Mouse (Mus musculus): ENCODE results near the gene Pygb. TPM values are rescaled to one million over a fixed set of nuclear protein-coding genes. Genes with fewer than 3 reads are reported as not detected.

Pygb gene
- polyA plus RNA-seq, 1 experiment from 2014 or later, result 62.4 TPM

- Histone ChIP-seq H3K27ac (replicated peaks; ENCODE audit: low read depth, low read length) (peak overlapping the region; percentile 86), H3K4me2 (ENCODE audit: low read depth, low read length) (no peak overlapping the region), H3K9ac (ENCODE audit: low read depth, low read length) (no peak overlapping the region), H3K36me3 (ENCODE audit: control insufficient read depth, insufficient read depth, low read length) (peaks cover 21% of the 10 kb centered on the region), H3K27me3 (replicated peaks; ENCODE audit: control insufficient read depth, insufficient read depth, low read length) (no peaks in the 10 kb centered on the region), H3K4me1 (ENCODE audit: control insufficient read depth, insufficient read depth, low read length) (peaks cover 27% of the 10 kb centered on the region), H3K4me3 (ENCODE audit: low read depth, low read length) (no peak overlapping the region), H3K9me3 (ENCODE audit: control insufficient read depth, low read length) (no peaks in the 10 kb centered on the region)
- ATAC-seq (ENCODE audit: low read depth) (no peak), DNase-seq (ENCODE audit: low spot score) (peak; percentile 47)
- 73% methylated on average over 10 of the region's 10 CpGs for WGBS
These were observed 13.9 kb upstream of the Pygb start for GRCm38 (mm10) chr2:150772466-150773119.

DNA sequence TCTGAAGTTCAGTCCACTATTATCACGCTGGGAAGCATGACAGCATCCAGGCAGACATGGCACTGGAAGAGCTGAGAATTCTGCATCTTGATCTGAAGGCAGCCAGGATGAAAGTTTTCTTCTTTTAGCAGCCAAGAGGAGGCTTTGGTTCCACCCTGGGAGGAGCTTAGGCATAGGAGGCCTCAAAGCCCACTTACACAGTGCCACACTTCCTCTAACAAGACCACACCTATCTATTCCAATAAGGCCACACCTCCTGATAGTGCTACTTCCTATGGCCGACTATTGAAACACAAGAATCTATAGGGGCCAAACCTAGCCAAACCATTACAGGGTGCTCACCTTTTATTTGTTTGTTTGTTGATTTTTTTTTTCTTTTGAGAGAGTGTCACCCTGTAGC is 3.7 kb upstream of the Pygb start:
- no peaks in the 10 kb centered on the region for H3K36me3 ChIP-seq (ENCODE audit: control insufficient read depth, insufficient read depth, low read length)
- no peaks in the 10 kb centered on the region for H3K9me3 ChIP-seq (ENCODE audit: control insufficient read depth, low read length)
- H3K27me3 ChIP-seq (replicated peaks; ENCODE audit: control insufficient read depth, insufficient read depth, low read length), result no peaks in the 10 kb centered on the region
- no peak overlapping the region for H3K4me2 ChIP-seq (ENCODE audit: low read depth, low read length)
- H3K27ac ChIP-seq (replicated peaks; ENCODE audit: low read depth, low read length), result no peak overlapping the region
- ATAC-seq (ENCODE audit: low read depth) (no peak), DNase-seq (ENCODE audit: low spot score) (no peak)
- H3K4me1 ChIP-seq (ENCODE audit: control insufficient read depth, insufficient read depth, low read length), result peaks cover 15% of the 10 kb centered on the region
- 78% methylated on average over 2 of the region's 2 CpGs for WGBS
- H3K4me3 ChIP-seq (ENCODE audit: low read depth, low read length), result no peak overlapping the region
- H3K9ac ChIP-seq (ENCODE audit: low read depth, low read length), result no peak overlapping the region

DNA sequence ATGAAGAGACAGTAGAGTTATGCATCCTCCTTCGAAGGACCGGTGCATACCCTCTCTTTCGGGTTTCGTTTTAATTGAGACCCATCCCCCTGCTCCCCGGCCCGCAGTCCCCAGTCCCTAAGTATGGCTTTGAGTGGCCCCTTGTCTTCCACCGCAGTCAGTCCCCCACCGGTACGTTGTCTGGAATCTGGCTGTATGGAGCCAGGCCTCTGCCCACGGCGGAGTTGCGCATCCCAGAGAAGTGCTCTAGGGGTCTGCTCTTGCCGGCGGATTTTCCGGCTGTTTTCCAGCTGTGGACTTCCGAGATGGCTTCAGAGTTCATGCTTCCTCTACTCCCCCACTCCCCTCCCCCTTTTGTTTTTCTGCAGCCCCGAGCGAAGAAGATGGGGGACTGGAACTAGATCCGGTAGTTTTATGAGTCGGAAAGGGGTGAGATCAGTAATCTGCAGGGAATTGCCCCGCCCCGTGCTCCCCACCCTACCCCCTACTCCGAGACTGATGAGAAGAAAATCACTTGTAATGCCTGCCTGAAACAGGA is 768 bp downstream of the Pygb start:
- 1% methylated on average over 23 of the region's 23 CpGs for WGBS
- Histone ChIP-seq H3K9ac (ENCODE audit: low read depth, low read length) (peak overlapping the region; percentile 75), H3K27ac (replicated peaks; ENCODE audit: low read depth, low read length) (peak overlapping the region; percentile 76; the same call in 1 of the 2 replicates), H3K4me1 (ENCODE audit: control insufficient read depth, insufficient read depth, low read length) (peaks cover 20% of the 10 kb centered on the region), H3K36me3 (ENCODE audit: control insufficient read depth, insufficient read depth, low read length) (peaks cover 16% of the 10 kb centered on the region), H3K27me3 (replicated peaks; ENCODE audit: control insufficient read depth, insufficient read depth, low read length) (no peaks in the 10 kb centered on the region), H3K4me3 (ENCODE audit: low read depth, low read length) (peak overlapping the region; percentile 81), H3K9me3 (ENCODE audit: control insufficient read depth, low read length) (no peaks in the 10 kb centered on the region), H3K4me2 (ENCODE audit: low read depth, low read length) (peak overlapping the region; percentile 63)
- DNase-seq (ENCODE audit: low spot score), result peak; percentile 41
- no peak; the same call in 1 of the 2 replicates for ATAC-seq (ENCODE audit: low read depth)

GRCm38 (mm10) chr2:150788768-150789550 is 2.4 kb downstream of the Pygb start:
- DNase-seq (ENCODE audit: low spot score) (peak; percentile 84), ATAC-seq (ENCODE audit: low read depth) (no peak)
- no peak overlapping the region for H3K27ac ChIP-seq (replicated peaks; ENCODE audit: low read depth, low read length)
- no peaks in the 10 kb centered on the region for H3K9me3 ChIP-seq (ENCODE audit: control insufficient read depth, low read length)
- peaks cover 19% of the 10 kb centered on the region for H3K4me1 ChIP-seq (ENCODE audit: control insufficient read depth, insufficient read depth, low read length)
- peaks cover 27% of the 10 kb centered on the region for H3K36me3 ChIP-seq (ENCODE audit: control insufficient read depth, insufficient read depth, low read length)
- H3K4me2 ChIP-seq (ENCODE audit: low read depth, low read length), result peak overlapping the region; percentile 63
- H3K27me3 ChIP-seq (replicated peaks; ENCODE audit: control insufficient read depth, insufficient read depth, low read length), result no peaks in the 10 kb centered on the region
- 50% methylated on average over 4 of the region's 4 CpGs for WGBS
- H3K4me3 ChIP-seq (ENCODE audit: low read depth, low read length), result no peak overlapping the region
- peak overlapping the region; percentile 38; the same call in 1 of the 2 replicates for H3K9ac ChIP-seq (ENCODE audit: low read depth, low read length)

DNA sequence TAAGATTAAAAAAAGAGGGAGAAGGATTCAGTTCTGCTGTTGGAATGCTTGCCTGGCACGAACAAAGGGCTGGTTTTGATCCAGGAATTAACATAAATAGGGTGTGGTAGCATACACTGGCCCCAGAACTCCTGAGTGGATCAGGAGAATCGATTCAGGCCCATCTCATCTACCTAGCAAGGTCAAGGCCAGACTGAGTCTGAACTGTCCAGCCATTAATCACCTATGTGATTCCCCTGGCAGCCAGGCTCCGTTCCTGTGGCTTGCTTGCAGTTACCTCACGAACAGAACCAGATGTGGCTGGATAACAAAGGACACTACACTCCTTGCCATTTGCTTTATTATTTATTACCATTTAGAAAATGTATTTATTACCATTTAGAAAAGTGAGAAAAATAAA is 6.8 kb downstream of the Pygb start:
- H3K9me3 ChIP-seq (ENCODE audit: control insufficient read depth, low read length), result no peaks in the 10 kb centered on the region
- no peak for DNase-seq (ENCODE audit: low spot score)
- no peak overlapping the region for H3K4me3 ChIP-seq (ENCODE audit: low read depth, low read length)
- peaks cover 8% of the 10 kb centered on the region for H3K4me1 ChIP-seq (ENCODE audit: control insufficient read depth, insufficient read depth, low read length)
- ATAC-seq (ENCODE audit: low read depth), result no peak
- H3K9ac ChIP-seq (ENCODE audit: low read depth, low read length), result no peak overlapping the region
- H3K4me2 ChIP-seq (ENCODE audit: low read depth, low read length), result no peak overlapping the region
- H3K27ac ChIP-seq (replicated peaks; ENCODE audit: low read depth, low read length), result no peak overlapping the region
- H3K36me3 ChIP-seq (ENCODE audit: control insufficient read depth, insufficient read depth, low read length), result peaks cover 59% of the 10 kb centered on the region
- H3K27me3 ChIP-seq (replicated peaks; ENCODE audit: control insufficient read depth, insufficient read depth, low read length), result no peaks in the 10 kb centered on the region
- 69% methylated on average over 4 of the region's 4 CpGs for WGBS

GRCm38 (mm10) chr2:150798084-150798483 is 11.5 kb downstream of the Pygb start:
- no peak for ATAC-seq (ENCODE audit: low read depth)
- 86% methylated on average over 7 of the region's 7 CpGs for WGBS

GRCm38 (mm10) chr2:150800616-150801015 is 14.1 kb downstream of the Pygb start:
- Histone ChIP-seq H3K4me3 (ENCODE audit: low read depth, low read length) (no peak overlapping the region), H3K27ac (replicated peaks; ENCODE audit: low read depth, low read length) (no peak overlapping the region), H3K4me2 (ENCODE audit: low read depth, low read length) (no peak overlapping the region), H3K9ac (ENCODE audit: low read depth, low read length) (no peak overlapping the region), H3K9me3 (ENCODE audit: control insufficient read depth, low read length) (no peaks in the 10 kb centered on the region), H3K4me1 (ENCODE audit: control insufficient read depth, insufficient read depth, low read length) (no peaks in the 10 kb centered on the region), H3K27me3 (replicated peaks; ENCODE audit: control insufficient read depth, insufficient read depth, low read length) (no peaks in the 10 kb centered on the region), H3K36me3 (ENCODE audit: control insufficient read depth, insufficient read depth, low read length) (peaks cover 70% of the 10 kb centered on the region)
- ATAC-seq (ENCODE audit: low read depth) (no peak), DNase-seq (ENCODE audit: low spot score) (no peak)
- WGBS, result 87% methylated on average over 5 of the region's 5 CpGs

More at GRCm38 (mm10) chr2:150798084-150798483, 11.5 kb downstream of the Pygb start:
- Histone ChIP-seq H3K9me3 (ENCODE audit: control insufficient read depth, low read length) (no peaks in the 10 kb centered on the region), H3K4me2 (ENCODE audit: low read depth, low read length) (no peak overlapping the region), H3K4me3 (ENCODE audit: low read depth, low read length) (no peak overlapping the region), H3K27me3 (replicated peaks; ENCODE audit: control insufficient read depth, insufficient read depth, low read length) (no peaks in the 10 kb centered on the region), H3K9ac (ENCODE audit: low read depth, low read length) (no peak overlapping the region), H3K4me1 (ENCODE audit: control insufficient read depth, insufficient read depth, low read length) (no peaks in the 10 kb centered on the region), H3K36me3 (ENCODE audit: control insufficient read depth, insufficient read depth, low read length) (peaks cover 66% of the 10 kb centered on the region), H3K27ac (replicated peaks; ENCODE audit: low read depth, low read length) (no peak overlapping the region)
- DNase-seq (ENCODE audit: low spot score), result no peak

DNA sequence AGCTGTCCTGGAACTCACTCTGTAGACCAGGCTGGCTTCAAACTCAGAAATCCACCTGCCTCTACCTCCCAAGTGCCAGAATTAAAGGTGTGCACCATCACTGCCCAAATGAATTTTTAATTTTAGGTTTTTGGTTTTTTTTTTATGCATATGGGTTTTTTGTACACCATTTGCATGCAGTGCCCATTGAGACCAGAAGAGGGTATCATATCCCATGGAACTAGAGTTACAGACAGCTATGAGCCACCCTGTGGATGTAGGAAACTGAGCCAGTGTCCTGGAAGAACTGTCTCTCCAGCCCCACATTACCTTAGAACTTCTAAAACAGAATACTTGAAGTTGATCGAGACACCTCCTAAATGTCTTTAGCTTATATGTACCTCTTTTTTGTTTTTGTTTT is 16.5 kb downstream of the Pygb start:
- Histone ChIP-seq H3K4me3 (ENCODE audit: low read depth, low read length) (no peak overlapping the region), H3K36me3 (ENCODE audit: control insufficient read depth, insufficient read depth, low read length) (peaks cover 73% of the 10 kb centered on the region), H3K27me3 (replicated peaks; ENCODE audit: control insufficient read depth, insufficient read depth, low read length) (no peaks in the 10 kb centered on the region), H3K27ac (replicated peaks; ENCODE audit: low read depth, low read length) (no peak overlapping the region), H3K4me2 (ENCODE audit: low read depth, low read length) (no peak overlapping the region), H3K9ac (ENCODE audit: low read depth, low read length) (no peak overlapping the region), H3K4me1 (ENCODE audit: control insufficient read depth, insufficient read depth, low read length) (no peaks in the 10 kb centered on the region), H3K9me3 (ENCODE audit: control insufficient read depth, low read length) (no peaks in the 10 kb centered on the region)
- DNase-seq (ENCODE audit: low spot score), result no peak
- 96% methylated on average over 1 of the region's 1 CpGs for WGBS
- ATAC-seq (ENCODE audit: low read depth), result no peak
